Mouse (Mus musculus): ENCODE data around the gene Oca2. TPM values are rescaled to one million over a fixed set of nuclear protein-coding genes. Genes with fewer than 3 reads are reported as not detected.

Gene Oca2
- polyA plus RNA-seq (2014; fragmentation: Illumina TruSeq; extraction: RNeasy Lipid Tissue Mini Kit (QIAGEN cat#74804); ENCODE audit: low read depth, low replicate concordance): 5.7 TPM

DNA sequence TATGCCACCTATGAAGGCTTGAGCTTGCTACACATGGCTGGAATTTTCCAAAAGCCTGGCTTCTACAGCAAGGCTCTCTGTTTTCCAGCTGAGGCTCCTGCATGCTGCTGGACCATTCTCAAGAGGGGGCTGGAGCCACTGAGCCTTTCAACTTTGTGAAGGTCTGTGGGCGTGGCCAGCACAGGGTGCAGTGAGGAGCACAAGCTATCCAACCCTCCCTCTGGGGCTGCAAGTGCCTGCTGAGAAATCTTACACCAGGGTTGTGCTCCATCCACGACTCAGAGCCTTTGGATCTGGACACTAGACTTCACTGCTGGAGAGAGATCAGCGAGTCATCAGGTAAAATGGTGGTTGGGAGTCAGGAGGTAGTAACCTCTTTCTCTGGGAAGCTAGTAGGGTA, at the start of gene Oca2:
Gene Oca2 (plus strand): TSS at position 218 of the 400 bp plus-strand sequence.

Other genes with a start within 250 kb of the Oca2 start
- 26.9 TPM for gene Nipa1, start 219.8 kb upstream of the Oca2 start, polyA plus RNA-seq (2014; fragmentation: Illumina TruSeq; extraction: RNeasy Lipid Tissue Mini Kit (QIAGEN cat#74804); ENCODE audit: low read depth, low replicate concordance)
- gene Herc2, start 189.6 kb upstream of the Oca2 start, polyA plus RNA-seq (2014; fragmentation: Illumina TruSeq; extraction: RNeasy Lipid Tissue Mini Kit (QIAGEN cat#74804); ENCODE audit: low read depth, low replicate concordance): 29.2 TPM